Mouse (Mus musculus) kidney, postnatal 36 days (tissue): ENCODE results near the gene Olfr704.
A peak's percentile ranks its signal among the peaks of the same experiment; 100 is the strongest.
"Not testable (repeated sequence)": the region's sequence is repeated elsewhere in the genome, so short reads cannot be mapped to it uniquely, and the experiment has no call there.

ENCODE experiments used
- DNase-seq, 2 experiments: peaks; one replicate each; pipeline ENCODE4 v3.0.0; 2021 to 2022; ENCODE audit warnings: mixed read lengths in 2 of 2

Olfr704 gene

GRCm38 (mm10) chr7:106862885-106863284 is at the start of gene Olfr704:
TSS of gene Olfr704 (plus strand) at chr7:106863185.
- DNase-seq = no peak

- DNase-seq = no peak
Measured at GRCm38 (mm10) chr7:106813829-106814228, 49.2 kb upstream of the Olfr704 start, which contains the start of gene Olfr701. TSS of gene Olfr701 (plus strand) at chr7:106814129.

GRCm38 (mm10) chr7:106815775-106816174 is 47.2 kb upstream of the Olfr704 start:
- peak; percentile 1 to 13 for DNase-seq

- DNase-seq = no peak
Measured at GRCm38 (mm10) chr7:106818414-106818813, 44.6 kb upstream of the Olfr704 start.

- no peak for DNase-seq
Measured at GRCm38 (mm10) chr7:106833793-106834192, 29.2 kb upstream of the Olfr704 start, which contains the start of gene Olfr702. TSS of gene Olfr702 (minus strand) at chr7:106833893.

- no peak for DNase-seq
Measured at GRCm38 (mm10) chr7:106843060-106843459, 19.9 kb upstream of the Olfr704 start, which contains the start of gene Olfr703. TSS of gene Olfr703 (plus strand) at chr7:106843360.

- no peak for DNase-seq
Measured at GRCm38 (mm10) chr7:106876791-106877190, 13.8 kb downstream of the Olfr704 start, which contains the start of gene Olfr705. TSS of gene Olfr705 (minus strand) at chr7:106876891.

GRCm38 (mm10) chr7:106888062-106888461 is 25.1 kb downstream of the Olfr704 start, which contains the start of gene Olfr706:
TSS of gene Olfr706 (minus strand) at chr7:106888162.
- no peak for DNase-seq

- not testable (repeated sequence) for DNase-seq
Measured at GRCm38 (mm10) chr7:106901141-106901540, 38.2 kb downstream of the Olfr704 start, which contains the start of gene Olfr707. TSS of gene Olfr707 (minus strand) at chr7:106901241.

- DNase-seq = no peak
Measured at GRCm38 (mm10) chr7:106907676-106908075, 44.7 kb downstream of the Olfr704 start, which contains the start of gene Olfr1532-ps1. TSS of gene Olfr1532-ps1 (plus strand) at chr7:106908001.
